Mouse (Mus musculus) liver, embryonic 14.5 days (tissue): ENCODE results near the gene Rbfox1.

Experiments used
- CTCF ChIP-seq: IDR thresholded peaks from 2 replicates; pipeline ENCODE4 v1.5.1; 2016; ENCODE audit warnings: antibody characterized with exemption, low read depth, control low read depth
- EP300 ChIP-seq: IDR thresholded peaks from 2 replicates; pipeline ENCODE4 v1.6.1; 2016; ENCODE audit warnings: antibody characterized with exemption, low read depth

DNA sequence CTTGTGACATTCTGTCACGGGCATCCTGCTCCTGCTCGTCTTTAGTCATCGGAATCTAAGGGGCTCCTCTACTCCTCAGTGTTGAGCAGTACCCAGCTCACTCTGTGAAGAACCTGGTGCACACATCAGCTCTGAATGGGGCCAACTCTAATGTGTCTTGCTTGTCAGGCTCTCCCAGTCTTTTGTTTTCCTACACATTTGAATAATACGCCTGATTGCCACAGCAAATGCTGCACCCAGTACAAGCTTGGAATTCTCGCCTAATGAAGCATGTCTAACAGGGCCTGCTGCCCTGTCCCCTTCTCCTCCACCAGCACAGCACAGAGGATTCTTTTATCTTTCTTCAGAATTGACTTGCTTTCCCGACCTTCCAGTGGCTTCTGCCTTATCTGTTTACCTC is 1261.3 kb downstream of the Rbfox1 start:
- no peak for TF ChIP-seq CTCF
- no peak for TF ChIP-seq EP300
